Mouse (Mus musculus) CH12.LX (cell line): ENCODE measurements at regions not wholly inside any gene's neighbourhood (a gene's known extent, or its start where the extent isn't known, plus 50 kb on each side); places are given as distances from the start of the nearest gene placed in this dataset.

Experiments
- DNase-seq: peaks from one replicate; pipeline ENCODE4 v3.0.0-alpha.2; 2013; ENCODE audit errors: extremely low read depth
- H3K27ac ChIP-seq: 2 replicates; pipeline ENCODE4 v1.5.1; 2012; ENCODE audit warnings: low read depth, mild to moderate bottlenecking, control low read depth, moderate library complexity; ENCODE audit not compliant: insufficient read depth
- H3K27me3 ChIP-seq: replicated peaks from 2 replicates; pipeline ENCODE3; 2012; ENCODE audit warnings: inconsistent platforms
- H3K36me3 ChIP-seq, 2 experiments: replicated peaks in 1 of 2; 2 replicates each; pipeline versions ENCODE3 to v1.6.1; 2012; ENCODE audit warnings: inconsistent platforms in 1 of 2, low read length in 1 of 2, mild to moderate bottlenecking in 1 of 2, mixed read lengths in 1 of 2, moderate library complexity in 1 of 2; ENCODE audit not compliant: control insufficient read depth in 1 of 2, insufficient read depth in 1 of 2
- H3K4me1 ChIP-seq, 2 experiments: 2 replicates each; pipeline ENCODE4 v1.6.1; 2012; ENCODE audit warnings: inconsistent platforms in 1 of 2, moderate library complexity in 1 of 2; ENCODE audit not compliant: insufficient read depth in 2 of 2, control insufficient read depth in 1 of 2
- H3K4me2 ChIP-seq: 2 replicates; pipeline ENCODE4 v1.6.1; 2012; ENCODE audit warnings: low read depth, mild to moderate bottlenecking, control low read depth; ENCODE audit not compliant: poor library complexity, insufficient read depth, severe bottlenecking
- H3K4me3 ChIP-seq, 3 experiments: fragments of 150-350 bp in 1 of 3; sonication (generic) in 1 of 3; replicated peaks in 1 of 3; 2 replicates each; pipeline versions ENCODE3 to v1.5.1; 2011 to 2012; ENCODE audit warnings: low read depth in 2 of 3, low read length in 2 of 3, mild to moderate bottlenecking in 2 of 3, moderate library complexity in 2 of 3, control low read depth in 1 of 3, improper control_type of control experiment in 1 of 3, inconsistent platforms in 1 of 3, mixed read lengths in 1 of 3; ENCODE audit not compliant: poor library complexity in 1 of 3
- H3K79me2 ChIP-seq: replicated peaks from 2 replicates; pipeline ENCODE4 v1.6.1; 2012; ENCODE audit warnings: mild to moderate bottlenecking, moderate library complexity; ENCODE audit not compliant: control insufficient read depth, poor library complexity, insufficient read depth, severe bottlenecking; ENCODE audit errors: extremely low read depth
- H3K9ac ChIP-seq: 2 replicates; pipeline ENCODE4 v1.6.1; 2012; ENCODE audit warnings: low read depth, mild to moderate bottlenecking, control low read depth, moderate library complexity; ENCODE audit not compliant: insufficient read depth
- H3K9me3 ChIP-seq: replicated peaks from 2 replicates; pipeline ENCODE3; 2012; ENCODE audit warnings: low read length, inconsistent platforms, mixed read lengths
- BHLHE40 ChIP-seq: IDR thresholded peaks from 2 replicates; pipeline ENCODE4 v1.6.1; 2011; ENCODE audit warnings: mild to moderate bottlenecking, low read depth, low read length, improper control_type of control experiment
- CTCF ChIP-seq, 2 experiments: IDR thresholded peaks in 1 of 2; conservative IDR thresholded peaks in 1 of 2; 2 replicates each; pipeline ENCODE4 v1.5.1; 2011 to 2012; ENCODE audit warnings: low read depth in 2 of 2, low read length in 2 of 2, improper control_type of control experiment in 1 of 2, inconsistent platforms in 1 of 2, mild to moderate bottlenecking in 1 of 2, moderate library complexity in 1 of 2
- E2F4 ChIP-seq: IDR thresholded peaks from 2 replicates; pipeline ENCODE4 v1.6.1; 2011; ENCODE audit warnings: low read depth, low read length, improper control_type of control experiment; ENCODE audit not compliant: insufficient replicate concordance
- ELF1 ChIP-seq: IDR thresholded peaks from 2 replicates; pipeline ENCODE4 v1.6.1; 2014; ENCODE audit warnings: low read depth, mild to moderate bottlenecking, inconsistent platforms, low read length, improper control_type of control experiment
- EP300 ChIP-seq: IDR thresholded peaks from 2 replicates; pipeline ENCODE4 v1.6.1; 2011; ENCODE audit warnings: low read length, improper control_type of control experiment
- HCFC1 ChIP-seq: IDR thresholded peaks from 2 replicates; pipeline ENCODE4 v1.6.1; 2012; ENCODE audit warnings: low read depth, mild to moderate bottlenecking, inconsistent platforms, low read length, improper control_type of control experiment
- JUN ChIP-seq: IDR thresholded peaks from 2 replicates; pipeline ENCODE4 v1.6.1; 2011; ENCODE audit warnings: low read depth, mild to moderate bottlenecking, low read length, improper control_type of control experiment, moderate library complexity; ENCODE audit not compliant: insufficient read depth
- JUND ChIP-seq: conservative IDR thresholded peaks from 2 replicates; pipeline ENCODE4 v1.6.1; 2011; ENCODE audit warnings: low read depth, low read length, improper control_type of control experiment
- MAFK ChIP-seq: IDR thresholded peaks from 2 replicates; pipeline ENCODE4 v1.6.1; 2011; ENCODE audit warnings: low read length, improper control_type of control experiment; ENCODE audit not compliant: insufficient replicate concordance
- MXI1 ChIP-seq: IDR thresholded peaks from 2 replicates; pipeline ENCODE4 v1.6.1; 2011; ENCODE audit warnings: mild to moderate bottlenecking, low read depth, low read length, improper control_type of control experiment
- NELFE ChIP-seq: IDR thresholded peaks from 2 replicates; pipeline ENCODE4 v1.6.1; 2011; ENCODE audit warnings: low read depth, low read length, improper control_type of control experiment
- NRF1 ChIP-seq: IDR thresholded peaks from 2 replicates; pipeline ENCODE4 v1.6.1; 2014; ENCODE audit warnings: low read depth, mild to moderate bottlenecking, inconsistent platforms, low read length, improper control_type of control experiment, moderate library complexity
- PAX5 ChIP-seq: IDR thresholded peaks from 2 replicates; pipeline ENCODE4 v1.6.1; 2012; ENCODE audit warnings: low read length, inconsistent platforms, mixed read lengths
- POLR2A ChIP-seq: IDR thresholded peaks from 2 replicates; pipeline ENCODE4 v1.6.1; 2011; ENCODE audit warnings: low read depth, mild to moderate bottlenecking, improper control_type of control experiment, low read length
- POLR2AphosphoS2 ChIP-seq: IDR thresholded peaks from 2 replicates; pipeline ENCODE4 v1.6.1; 2011; ENCODE audit warnings: low read depth, low read length, improper control_type of control experiment
- RAD21 ChIP-seq: IDR thresholded peaks from 2 replicates; pipeline ENCODE4 v1.6.1; 2011; ENCODE audit warnings: low read depth, mild to moderate bottlenecking, low read length, improper control_type of control experiment, moderate library complexity
- SMC3 ChIP-seq: IDR thresholded peaks from 2 replicates; pipeline ENCODE4 v1.6.1; 2011; ENCODE audit warnings: low read depth, low read length, improper control_type of control experiment
- TBP ChIP-seq: conservative IDR thresholded peaks from 2 replicates; pipeline ENCODE4 v1.6.1; 2011; ENCODE audit warnings: low read depth, low read length, improper control_type of control experiment
- USF2 ChIP-seq: conservative IDR thresholded peaks from 2 replicates; pipeline ENCODE4 v1.6.1; 2011; ENCODE audit warnings: low read depth, low read length, improper control_type of control experiment
- ZKSCAN1 ChIP-seq: IDR thresholded peaks from 2 replicates; pipeline ENCODE4 v1.6.1; 2012; ENCODE audit warnings: low read depth, inconsistent platforms, low read length, improper control_type of control experiment, borderline replicate concordance
- ZNF384 ChIP-seq: IDR thresholded peaks from 2 replicates; pipeline ENCODE4 v1.6.1; 2012; ENCODE audit warnings: low read depth, low read length, improper control_type of control experiment, inconsistent platforms
- dilution Hi-C: fragments of 300-500 bp; cut with MboI; formaldehyde crosslinking; loops from 2 replicates; pipeline ENCODE4 v1.14.3; 2020; ENCODE audit warnings: low sequenced_read_pairs; ENCODE audit not compliant: extremely low pct_unique_long_range_greater_than_20kb, extremely low pct_ligation_motif_present
- in situ Hi-C: fragments of 300-500 bp; cut with MboI; formaldehyde crosslinking; loops from 3 replicates; pipeline ENCODE4 v1.14.3; 2019; ENCODE audit warnings: low sequenced_read_pairs, low pct_ligation_motif_present, low pct_unique_long_range_greater_than_20kb, mixed read lengths

DNA sequence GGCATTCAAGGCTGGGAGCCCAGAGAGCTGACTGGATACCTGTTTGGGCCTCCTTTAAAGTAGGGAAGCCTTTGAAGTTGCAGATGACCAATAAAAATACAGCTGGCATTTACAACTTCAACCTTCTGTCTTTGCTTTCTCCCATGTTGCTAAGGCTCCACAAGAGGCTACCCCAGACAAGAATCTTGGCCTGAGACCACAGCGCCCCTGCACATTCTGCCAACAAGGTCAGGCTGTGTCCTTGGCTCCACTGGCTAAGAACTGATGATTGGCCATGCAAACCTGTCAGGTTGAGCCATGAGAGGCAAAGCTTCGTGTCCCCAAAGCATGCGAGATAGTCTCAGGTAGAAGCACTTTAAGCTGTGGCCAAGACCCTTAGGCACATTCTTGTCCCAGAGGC is 214.6 kb downstream of the Srbd1 start:
- Histone ChIP-seq H3K9ac (no peak overlapping the region), H3K79me2 (no peaks in the 10 kb centered on the region), H3K4me3 (no peak overlapping the region), H3K36me3 (no peaks in the 10 kb centered on the region), H3K27me3 (no peaks in the 10 kb centered on the region), H3K4me1 (peaks cover 13 to 34% of the 10 kb centered on the region in 2 experiments), H3K4me2 (no peak overlapping the region), H3K9me3 (no peaks in the 10 kb centered on the region), H3K27ac (no peak overlapping the region)
- dilution Hi-C loops (no loop called here), in situ Hi-C loops (no loop called here)
- no peak for DNase-seq
- TF ChIP-seq RAD21 (no peak), ZKSCAN1 (no peak), ZNF384 (no peak), SMC3 (no peak), HCFC1 (no peak), NRF1 (no peak), POLR2AphosphoS2 (no peak), MAFK (no peak), CTCF (conservative IDR thresholded peaks at IDR 0.05 in 1 of 2, IDR thresholded peaks at IDR 0.05 in 1 of 2; ENCODE audit: low read depth in 2 of 2, low read length in 2 of 2) (no peak), ELF1 (no peak), E2F4 (no peak), TBP (no peak), MXI1 (no peak), JUND (no peak), USF2 (no peak), EP300 (no peak)

- no peak overlapping the region for H3K4me3 ChIP-seq
- dilution Hi-C loops (no loop called here), in situ Hi-C loops (no loop called here)
- H3K27ac ChIP-seq, result no peak overlapping the region
- peaks cover 13 to 34% of the 10 kb centered on the region in 2 experiments for H3K4me1 ChIP-seq
- no peaks in the 10 kb centered on the region for H3K27me3 ChIP-seq
- no peak for TF ChIP-seq ZKSCAN1
- TF ChIP-seq JUN, result no peak
- TF ChIP-seq PAX5, result no peak
- no peak for TF ChIP-seq POLR2A
- no peak for TF ChIP-seq EP300
- no peak for TF ChIP-seq MAFK
- TF ChIP-seq ZNF384, result no peak
- TF ChIP-seq BHLHE40, result no peak
- TF ChIP-seq NELFE, result no peak
- H3K36me3 ChIP-seq, result no peaks in the 10 kb centered on the region
- no peak overlapping the region for H3K9ac ChIP-seq
- H3K4me2 ChIP-seq, result no peak overlapping the region
- no peaks in the 10 kb centered on the region for H3K79me2 ChIP-seq
- H3K9me3 ChIP-seq, result no peaks in the 10 kb centered on the region
- DNase-seq, result no peak
These were observed 215.2 kb downstream of the Srbd1 start for GRCm38 (mm10) chr17:85929699-85930286.
